Mouse (Mus musculus): ENCODE measurements at regions not wholly inside any gene's neighbourhood (a gene's known extent, or its start where the extent isn't known, plus 50 kb on each side); places are given as distances from the start of the nearest gene placed in this dataset.

GRCm38 (mm10) chr10:39316533-39316932 lies 52.1 kb upstream of the Fyn start:
- Histone ChIP-seq H3K9me3 (no peaks in the 10 kb centered on the region), H3K9ac (replicated peaks) (no peak overlapping the region), H3K36me3 (no peaks in the 10 kb centered on the region), H3K4me3 (replicated peaks) (no peak overlapping the region), H3K27ac (no peak overlapping the region), H3K4me1 (replicated peaks) (peaks cover 13% of the 10 kb centered on the region), H3K4me2 (replicated peaks) (no peak overlapping the region), H3K27me3 (no peaks in the 10 kb centered on the region)
- ATAC-seq, result no peak
- 72% methylated on average over 4 of the region's 4 CpGs for WGBS

DNA sequence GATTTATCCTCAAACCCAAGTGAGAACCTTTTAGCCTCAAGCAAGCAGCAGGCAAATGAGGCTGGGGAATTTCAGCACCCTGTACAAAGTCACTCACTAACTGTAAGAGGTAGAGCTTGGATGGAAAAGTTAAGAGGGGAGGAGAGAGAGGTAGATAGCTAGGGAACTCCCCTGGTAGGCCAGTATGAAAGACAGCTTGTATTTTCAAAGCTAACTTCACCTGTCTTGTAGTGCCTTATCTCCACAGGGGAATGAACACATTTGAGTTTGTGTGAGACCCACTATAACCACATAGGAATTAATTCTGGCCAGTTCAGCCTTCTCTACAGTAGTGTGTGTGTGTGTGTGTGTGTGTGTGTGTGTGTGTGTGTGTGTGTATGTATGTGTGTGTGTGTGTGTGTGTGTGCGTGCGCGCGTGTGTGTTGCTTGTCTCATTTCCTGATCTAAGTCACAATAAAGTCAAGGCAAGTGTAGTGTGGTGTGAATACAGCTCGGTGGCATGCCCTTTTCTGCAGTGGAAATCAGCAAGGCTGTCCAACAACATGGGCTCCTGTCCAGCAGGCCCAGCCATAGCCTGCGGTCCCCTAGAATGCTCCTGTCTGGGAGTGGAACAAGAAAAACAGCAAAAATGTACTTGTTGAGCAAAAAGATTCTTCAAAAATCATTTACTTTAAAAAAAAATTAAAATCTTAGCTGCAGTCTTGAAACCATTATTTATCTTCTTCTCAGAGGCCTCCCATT lies 53.1 kb upstream of the Fyn start:
- H3K36me3 ChIP-seq, result no peaks in the 10 kb centered on the region
- no peak for ATAC-seq
- H3K4me2 ChIP-seq (replicated peaks), result no peak overlapping the region
- no peak overlapping the region for H3K9ac ChIP-seq (replicated peaks)
- no peak overlapping the region for H3K27ac ChIP-seq
- no peak overlapping the region for H3K4me3 ChIP-seq (replicated peaks)
- no peaks in the 10 kb centered on the region for H3K9me3 ChIP-seq
- no peaks in the 10 kb centered on the region for H3K27me3 ChIP-seq
- 95% methylated on average over 6 of the region's 6 CpGs for WGBS
- peaks cover 4% of the 10 kb centered on the region; the same call in 1 of the 2 replicates for H3K4me1 ChIP-seq (replicated peaks)

GRCm38 (mm10) chr10:39311501-39311900 lies 57.2 kb upstream of the Fyn start:
- Histone ChIP-seq H3K4me3 (replicated peaks) (no peak overlapping the region), H3K27ac (no peak overlapping the region), H3K9me3 (no peaks in the 10 kb centered on the region), H3K4me2 (replicated peaks) (no peak overlapping the region), H3K27me3 (no peaks in the 10 kb centered on the region), H3K4me1 (replicated peaks) (0 out of 2 replicates have a peak, but pooled peaks cover 2% of the 10 kb centered on the region), H3K36me3 (no peaks in the 10 kb centered on the region), H3K9ac (replicated peaks) (no peak overlapping the region)
- WGBS, result 98% methylated on average over 1 of the region's 1 CpGs
- no peak for ATAC-seq

DNA sequence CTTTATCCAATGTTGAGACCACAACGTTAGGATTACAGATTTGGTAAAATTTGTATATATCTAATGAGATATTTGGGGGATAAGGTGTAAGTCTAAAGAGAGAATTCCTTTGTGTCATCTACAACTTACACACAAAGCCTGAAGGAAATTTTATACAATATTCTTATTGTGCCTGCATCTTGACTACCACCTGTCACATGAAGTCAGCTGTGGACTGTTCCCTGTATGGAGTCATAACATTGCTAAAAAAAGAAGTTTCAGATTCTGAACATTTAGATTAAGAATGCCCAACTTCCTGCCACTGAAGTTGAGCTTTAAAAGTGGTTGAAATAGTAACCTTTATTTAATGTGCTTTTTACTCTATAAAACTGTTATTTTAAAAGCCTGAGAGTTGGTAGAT lies 60.1 kb upstream of the Fyn start:
- no peaks in the 10 kb centered on the region for H3K36me3 ChIP-seq
- H3K4me2 ChIP-seq (replicated peaks), result no peak overlapping the region
- H3K9ac ChIP-seq (replicated peaks), result no peak overlapping the region
- no peak overlapping the region for H3K27ac ChIP-seq
- 79% methylated on average over 1 of the region's 1 CpGs for WGBS
- ATAC-seq, result no peak
- H3K4me3 ChIP-seq (replicated peaks), result no peak overlapping the region
- H3K4me1 ChIP-seq (replicated peaks), result no peaks in the 10 kb centered on the region
- no peaks in the 10 kb centered on the region for H3K27me3 ChIP-seq
- H3K9me3 ChIP-seq, result no peaks in the 10 kb centered on the region

GRCm38 (mm10) chr10:39292703-39293496 lies 75.8 kb upstream of the Fyn start:
- WGBS, result 78% methylated on average over 11 of the region's 11 CpGs
- no peak overlapping the region for H3K4me3 ChIP-seq (replicated peaks)
- ATAC-seq, result no peak
- no peaks in the 10 kb centered on the region for H3K27me3 ChIP-seq
- H3K9me3 ChIP-seq, result peaks cover under 1% of the 10 kb centered on the region; the same call in 1 of the 2 replicates
- no peak overlapping the region for H3K4me2 ChIP-seq (replicated peaks)
- no peak overlapping the region; the same call in 1 of the 2 replicates for H3K9ac ChIP-seq (replicated peaks)
- H3K27ac ChIP-seq, result no peak overlapping the region
- H3K4me1 ChIP-seq (replicated peaks), result peaks cover 33% of the 10 kb centered on the region
- H3K36me3 ChIP-seq, result no peaks in the 10 kb centered on the region

DNA sequence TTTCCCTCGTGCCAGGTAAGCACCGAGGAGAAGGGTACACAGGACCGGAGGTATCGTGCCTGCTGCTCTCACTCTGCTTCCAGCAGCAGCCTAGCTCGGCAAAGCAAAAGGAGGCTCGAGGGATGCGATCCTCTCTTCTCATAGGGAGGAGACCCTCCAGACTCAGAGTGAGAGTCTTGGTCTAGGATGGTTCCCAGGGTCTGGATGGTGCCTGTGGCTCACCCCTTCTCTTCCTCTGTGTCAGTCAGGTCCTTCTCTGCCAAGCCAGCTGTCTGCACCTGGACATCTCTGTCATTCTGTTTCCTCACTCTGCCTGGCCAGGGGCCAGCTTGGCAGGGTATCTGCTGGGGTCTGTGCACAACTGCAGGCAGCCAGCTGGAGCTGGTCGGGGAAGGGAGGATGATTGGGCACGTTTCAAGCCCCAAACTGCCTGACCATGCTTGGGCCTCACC lies 76.9 kb upstream of the Fyn start:
- no peaks in the 10 kb centered on the region for H3K27me3 ChIP-seq
- peak; percentile 62 for ATAC-seq
- H3K9me3 ChIP-seq, result no peaks in the 10 kb centered on the region
- H3K4me3 ChIP-seq (replicated peaks), result no peak overlapping the region
- H3K9ac ChIP-seq (replicated peaks), result no peak overlapping the region
- no peak overlapping the region for H3K4me2 ChIP-seq (replicated peaks)
- 77% methylated on average over 9 of the region's 9 CpGs for WGBS
- H3K27ac ChIP-seq, result peak overlapping the region; percentile 54
- H3K4me1 ChIP-seq (replicated peaks), result peaks cover 33% of the 10 kb centered on the region
- H3K36me3 ChIP-seq, result no peaks in the 10 kb centered on the region

GRCm38 (mm10) chr10:39291134-39291746 lies 77.4 kb upstream of the Fyn start:
- ATAC-seq, result peak; percentile 86
- H3K9me3 ChIP-seq, result no peaks in the 10 kb centered on the region
- H3K9ac ChIP-seq (replicated peaks), result no peak overlapping the region
- H3K27ac ChIP-seq, result peak overlapping the region; percentile 54
- H3K4me2 ChIP-seq (replicated peaks), result no peak overlapping the region
- H3K36me3 ChIP-seq, result no peaks in the 10 kb centered on the region
- H3K4me3 ChIP-seq (replicated peaks), result no peak overlapping the region
- 58% methylated on average over 8 of the region's 8 CpGs for WGBS
- H3K4me1 ChIP-seq (replicated peaks), result peaks cover 33% of the 10 kb centered on the region
- no peaks in the 10 kb centered on the region for H3K27me3 ChIP-seq

GRCm38 (mm10) chr10:39290245-39290644 lies 78.4 kb upstream of the Fyn start:
- Histone ChIP-seq H3K4me2 (replicated peaks) (no peak overlapping the region), H3K9me3 (no peaks in the 10 kb centered on the region), H3K9ac (replicated peaks) (no peak overlapping the region), H3K4me1 (replicated peaks) (peaks cover 33% of the 10 kb centered on the region), H3K27ac (peak overlapping the region; percentile 40; the same call in 1 of the 2 replicates), H3K27me3 (no peaks in the 10 kb centered on the region), H3K36me3 (no peaks in the 10 kb centered on the region), H3K4me3 (replicated peaks) (no peak overlapping the region)
- ATAC-seq, result peak; percentile 51; the same call in 1 of the 2 replicates
- WGBS, result 3% methylated on average over 1 of the region's 1 CpGs

DNA sequence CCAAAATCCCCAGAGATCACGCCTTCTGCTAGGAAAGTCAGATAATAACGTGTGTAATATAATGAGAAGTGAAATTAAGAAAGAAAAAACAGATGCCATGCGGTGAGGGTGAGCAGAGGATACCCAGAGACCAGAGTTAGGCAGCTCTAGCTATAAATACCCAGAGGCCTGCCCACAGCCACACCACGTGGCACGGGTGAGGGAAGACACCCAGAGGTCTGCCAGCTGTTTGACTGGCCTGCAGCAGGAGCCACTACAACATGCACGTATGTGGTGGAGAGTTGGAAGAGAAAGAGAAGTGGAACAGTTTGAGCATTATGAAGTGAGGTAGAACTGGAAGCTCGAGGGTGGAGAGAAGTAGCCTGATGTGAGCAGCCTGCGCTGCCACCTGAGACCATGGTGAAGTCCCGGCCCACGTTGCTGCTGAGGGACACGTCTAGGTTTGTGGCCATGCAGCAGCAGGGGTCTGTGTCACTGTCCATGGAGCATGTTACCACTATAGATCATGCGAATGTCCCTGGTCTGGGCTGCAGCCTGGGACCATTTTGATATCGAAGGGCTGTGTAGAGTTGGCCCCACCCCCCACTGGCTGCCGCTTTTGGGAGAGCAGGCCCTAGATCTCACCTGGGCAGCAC lies 88.2 kb upstream of the Fyn start:
- no peak overlapping the region for H3K27ac ChIP-seq
- no peak overlapping the region for H3K9ac ChIP-seq (replicated peaks)
- no peaks in the 10 kb centered on the region for H3K27me3 ChIP-seq
- H3K4me3 ChIP-seq (replicated peaks), result no peak overlapping the region
- H3K4me1 ChIP-seq (replicated peaks), result no peaks in the 10 kb centered on the region
- no peak for ATAC-seq
- H3K36me3 ChIP-seq, result no peaks in the 10 kb centered on the region
- 86% methylated on average over 14 of the region's 14 CpGs for WGBS
- no peaks in the 10 kb centered on the region for H3K9me3 ChIP-seq
- no peak overlapping the region for H3K4me2 ChIP-seq (replicated peaks)

GRCm38 (mm10) chr10:39274202-39274601 lies 94.5 kb upstream of the Fyn start:
- H3K4me2 ChIP-seq (replicated peaks), result no peak overlapping the region
- no peak overlapping the region for H3K4me3 ChIP-seq (replicated peaks)
- no peaks in the 10 kb centered on the region for H3K9me3 ChIP-seq
- 31% methylated on average over 2 of the region's 2 CpGs for WGBS
- no peak for ATAC-seq
- H3K27ac ChIP-seq, result no peak overlapping the region
- 0 out of 2 replicates have a peak, but pooled peaks cover 3% of the 10 kb centered on the region for H3K4me1 ChIP-seq (replicated peaks)
- no peaks in the 10 kb centered on the region for H3K36me3 ChIP-seq
- no peak overlapping the region for H3K9ac ChIP-seq (replicated peaks)
- H3K27me3 ChIP-seq, result no peaks in the 10 kb centered on the region

GRCm38 (mm10) chr10:39273426-39273825 lies 95.2 kb upstream of the Fyn start:
- H3K9ac ChIP-seq (replicated peaks), result no peak overlapping the region
- no peak overlapping the region for H3K27ac ChIP-seq
- 0 out of 2 replicates have a peak, but pooled peaks cover 3% of the 10 kb centered on the region for H3K4me1 ChIP-seq (replicated peaks)
- no peaks in the 10 kb centered on the region for H3K36me3 ChIP-seq
- no peak for ATAC-seq
- no peaks in the 10 kb centered on the region for H3K27me3 ChIP-seq
- H3K4me2 ChIP-seq (replicated peaks), result no peak overlapping the region
- H3K9me3 ChIP-seq, result no peaks in the 10 kb centered on the region
- WGBS, result 73% methylated on average over 4 of the region's 4 CpGs
- no peak overlapping the region for H3K4me3 ChIP-seq (replicated peaks)
